Mouse (Mus musculus): ENCODE measurements at regions not wholly inside any gene's neighbourhood (a gene's known extent, or its start where the extent isn't known, plus 50 kb on each side); places are given as distances from the start of the nearest gene placed in this dataset.
"Not testable (repeated sequence)": the region's sequence is repeated elsewhere in the genome, so short reads cannot be mapped to it uniquely, and the experiment has no call there.

DNA sequence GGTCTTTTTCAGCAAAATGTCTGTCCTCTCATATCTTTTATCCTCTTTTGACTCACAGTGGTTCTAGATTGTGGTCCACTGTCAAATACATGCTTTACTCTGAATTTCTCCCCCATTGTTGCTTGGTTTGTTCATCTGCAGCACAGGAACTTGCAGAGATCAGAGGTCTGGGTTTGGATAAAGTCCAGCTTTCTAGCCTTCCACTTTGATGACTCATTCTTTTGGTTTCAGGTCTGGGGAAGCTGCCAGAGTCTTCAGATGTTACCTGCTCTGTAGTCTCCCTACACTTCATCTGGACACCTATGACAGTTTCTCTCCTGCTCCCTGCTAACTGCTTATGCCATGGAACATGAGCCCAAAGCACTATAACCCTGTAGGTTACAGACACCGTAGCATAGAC is 198.0 kb upstream of the Pum3 start:
- WGBS: 89% methylated on average over 1 of the region's 1 CpGs
- Histone ChIP-seq H3K4me3 (ENCODE audit: low read depth, low read length) (no peak overlapping the region), H3K9me3 (ENCODE audit: control insufficient read depth, low read length) (no peaks in the 10 kb centered on the region), H3K4me2 (ENCODE audit: low read depth, low read length, severe bottlenecking) (no peak overlapping the region), H3K27me3 (ENCODE audit: control insufficient read depth, insufficient read depth, low read length) (no peaks in the 10 kb centered on the region), H3K27ac (ENCODE audit: low read depth, low read length) (no peak overlapping the region), H3K4me1 (replicated peaks; ENCODE audit: control insufficient read depth, insufficient read depth, low read length) (no peaks in the 10 kb centered on the region), H3K36me3 (ENCODE audit: control insufficient read depth, insufficient read depth, low read length) (no peaks in the 10 kb centered on the region), H3K9ac (ENCODE audit: low read length) (no peak overlapping the region)
- ATAC-seq (replicated peaks; ENCODE audit: low FRiP score): no peak
- no peak for DNase-seq (ENCODE audit: low spot score)

DNA sequence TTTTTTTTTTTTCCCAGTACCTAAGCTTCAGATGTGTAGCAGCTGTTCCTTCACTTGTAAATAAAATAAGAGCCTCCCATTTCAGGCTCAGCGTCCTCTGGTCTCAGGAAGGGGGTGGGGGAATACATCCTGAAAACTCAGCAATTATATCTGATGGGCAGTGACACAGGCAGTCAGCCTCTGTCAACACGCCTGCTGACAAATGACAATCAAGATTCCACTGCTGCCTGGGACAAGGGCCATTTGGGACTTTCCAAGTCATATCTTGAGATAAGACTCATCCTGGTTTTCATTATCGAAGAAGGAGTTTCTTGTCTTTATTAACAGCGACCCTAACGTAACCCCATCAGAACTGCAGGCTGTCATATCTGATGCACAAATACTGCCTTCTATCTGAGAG is 187.9 kb upstream of the Pum3 start:
- DNase-seq (ENCODE audit: low spot score): no peak
- Histone ChIP-seq H3K4me2 (ENCODE audit: low read depth, low read length, severe bottlenecking) (no peak overlapping the region), H3K27me3 (ENCODE audit: control insufficient read depth, insufficient read depth, low read length) (no peaks in the 10 kb centered on the region), H3K9ac (ENCODE audit: low read length) (no peak overlapping the region), H3K4me1 (replicated peaks; ENCODE audit: control insufficient read depth, insufficient read depth, low read length) (no peaks in the 10 kb centered on the region), H3K4me3 (ENCODE audit: low read depth, low read length) (no peak overlapping the region), H3K27ac (ENCODE audit: low read depth, low read length) (no peak overlapping the region), H3K36me3 (ENCODE audit: control insufficient read depth, insufficient read depth, low read length) (no peaks in the 10 kb centered on the region), H3K9me3 (ENCODE audit: control insufficient read depth, low read length) (no peaks in the 10 kb centered on the region)
- ATAC-seq (replicated peaks; ENCODE audit: low FRiP score): no peak
- WGBS: 78% methylated on average over 5 of the region's 5 CpGs

DNA sequence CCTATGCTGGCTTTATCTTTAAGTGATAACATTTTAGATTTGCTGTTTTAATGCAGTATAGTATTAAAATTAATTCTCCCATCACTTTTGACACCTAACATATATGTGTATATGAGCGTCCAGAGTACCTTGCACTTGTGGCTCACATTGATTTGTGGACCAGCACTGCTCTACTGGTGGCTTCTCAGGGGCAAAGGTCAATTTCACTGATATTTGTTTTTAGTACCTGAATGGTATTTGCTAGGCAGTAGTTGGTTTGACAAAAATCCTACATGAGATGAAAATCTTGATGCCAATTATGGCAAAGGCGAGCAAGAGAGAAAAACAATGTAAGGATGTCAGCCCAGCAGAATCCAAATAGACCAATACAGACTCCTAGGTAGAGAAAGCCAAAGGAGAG is 177.3 kb upstream of the Pum3 start:
- ATAC-seq (replicated peaks; ENCODE audit: low FRiP score) (no peak), DNase-seq (ENCODE audit: low spot score) (no peak)
- no peaks in the 10 kb centered on the region for H3K36me3 ChIP-seq (ENCODE audit: control insufficient read depth, insufficient read depth, low read length)
- no peak overlapping the region for H3K4me2 ChIP-seq (ENCODE audit: low read depth, low read length, severe bottlenecking)
- H3K4me1 ChIP-seq (replicated peaks; ENCODE audit: control insufficient read depth, insufficient read depth, low read length): no peaks in the 10 kb centered on the region; the same call in 1 of the 2 replicates
- H3K4me3 ChIP-seq (ENCODE audit: low read depth, low read length): no peak overlapping the region
- no peaks in the 10 kb centered on the region for H3K27me3 ChIP-seq (ENCODE audit: control insufficient read depth, insufficient read depth, low read length)
- WGBS: 87% methylated on average over 2 of the region's 2 CpGs
- H3K9ac ChIP-seq (ENCODE audit: low read length): no peak overlapping the region
- H3K9me3 ChIP-seq (ENCODE audit: control insufficient read depth, low read length): no peaks in the 10 kb centered on the region
- H3K27ac ChIP-seq (ENCODE audit: low read depth, low read length): no peak overlapping the region

DNA sequence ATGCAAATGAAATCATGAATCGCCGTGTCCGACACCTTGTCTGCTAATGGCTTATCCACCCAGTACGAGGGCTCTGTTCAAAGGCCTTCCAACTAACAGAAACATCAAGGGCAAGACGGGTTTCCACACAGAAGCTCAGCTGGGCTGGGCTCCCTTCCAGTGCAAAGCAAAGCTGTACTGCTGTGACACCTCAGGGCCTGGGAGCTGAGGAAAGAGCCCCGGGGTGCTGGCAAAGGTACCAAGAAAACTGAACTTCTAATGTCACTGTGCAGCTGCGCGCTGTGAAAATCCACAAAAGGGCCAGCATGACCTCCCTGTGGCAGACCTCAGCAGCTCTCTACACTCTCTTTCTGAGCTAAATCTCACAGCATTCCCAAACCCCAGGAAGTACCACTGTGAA is 173.7 kb upstream of the Pum3 start:
- Histone ChIP-seq H3K4me3 (ENCODE audit: low read depth, low read length) (no peak overlapping the region), H3K27ac (ENCODE audit: low read depth, low read length) (no peak overlapping the region), H3K36me3 (ENCODE audit: control insufficient read depth, insufficient read depth, low read length) (no peaks in the 10 kb centered on the region), H3K4me2 (ENCODE audit: low read depth, low read length, severe bottlenecking) (no peak overlapping the region), H3K9ac (ENCODE audit: low read length) (no peak overlapping the region), H3K9me3 (ENCODE audit: control insufficient read depth, low read length) (no peaks in the 10 kb centered on the region), H3K27me3 (ENCODE audit: control insufficient read depth, insufficient read depth, low read length) (no peaks in the 10 kb centered on the region), H3K4me1 (replicated peaks; ENCODE audit: control insufficient read depth, insufficient read depth, low read length) (no peaks in the 10 kb centered on the region; the same call in 1 of the 2 replicates)
- 13% methylated on average over 8 of the region's 8 CpGs for WGBS
- no peak for ATAC-seq (replicated peaks; ENCODE audit: low FRiP score)
- DNase-seq (ENCODE audit: low spot score): no peak

DNA sequence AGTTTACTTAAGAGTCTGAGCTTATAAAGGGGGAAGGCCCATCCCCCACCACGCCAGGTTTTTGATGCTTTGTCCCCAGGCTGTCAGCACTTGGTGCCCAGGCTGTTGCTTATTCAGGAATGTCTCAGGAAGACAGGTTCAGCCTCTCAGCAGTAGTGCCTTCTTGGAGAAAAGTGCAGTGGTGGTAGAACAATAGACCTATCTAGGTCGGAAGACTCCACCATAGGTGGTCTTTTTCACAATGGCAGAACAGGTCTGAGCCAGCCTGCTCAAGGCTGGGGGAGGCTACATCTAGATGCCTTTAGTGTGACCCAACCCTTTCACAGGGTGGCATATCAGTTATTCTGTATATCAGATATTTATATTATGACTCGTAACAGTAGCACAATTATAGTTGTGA is 171.9 kb upstream of the Pum3 start:
- ATAC-seq (replicated peaks; ENCODE audit: low FRiP score): no peak
- Histone ChIP-seq H3K36me3 (ENCODE audit: control insufficient read depth, insufficient read depth, low read length) (no peaks in the 10 kb centered on the region), H3K27me3 (ENCODE audit: control insufficient read depth, insufficient read depth, low read length) (no peaks in the 10 kb centered on the region), H3K4me2 (ENCODE audit: low read depth, low read length, severe bottlenecking) (no peak overlapping the region), H3K9ac (ENCODE audit: low read length) (no peak overlapping the region), H3K27ac (ENCODE audit: low read depth, low read length) (no peak overlapping the region), H3K9me3 (ENCODE audit: control insufficient read depth, low read length) (no peaks in the 10 kb centered on the region), H3K4me3 (ENCODE audit: low read depth, low read length) (no peak overlapping the region), H3K4me1 (replicated peaks; ENCODE audit: control insufficient read depth, insufficient read depth, low read length) (no peaks in the 10 kb centered on the region; the same call in 1 of the 2 replicates)
- 73% methylated on average over 3 of the region's 3 CpGs for WGBS
- DNase-seq (ENCODE audit: low spot score): no peak

DNA sequence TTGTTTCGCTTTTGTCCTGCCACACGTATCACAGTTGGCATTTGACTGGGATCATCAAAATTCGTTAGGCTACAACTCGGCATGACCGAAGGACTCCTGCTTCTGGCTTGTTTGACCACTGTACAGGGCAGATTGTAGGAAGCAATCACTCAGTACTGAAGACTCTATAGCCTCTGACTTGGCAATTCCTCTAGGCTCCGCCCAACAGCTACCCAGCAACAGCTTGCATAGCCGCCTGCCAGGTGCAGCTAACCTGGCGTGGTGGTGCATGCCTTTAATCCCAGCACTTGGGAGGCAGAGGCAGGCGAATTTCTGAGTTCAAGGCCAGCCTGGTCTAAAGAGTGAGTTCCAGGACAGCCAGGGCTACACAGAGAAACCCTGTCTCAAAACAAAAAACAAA is 170.8 kb upstream of the Pum3 start:
- H3K4me3 ChIP-seq (ENCODE audit: low read depth, low read length); ATAC-seq (replicated peaks; ENCODE audit: low FRiP score); DNase-seq (ENCODE audit: low spot score); H3K9ac ChIP-seq (ENCODE audit: low read length); H3K27ac ChIP-seq (ENCODE audit: low read depth, low read length); H3K36me3 ChIP-seq (ENCODE audit: control insufficient read depth, insufficient read depth, low read length); H3K27me3 ChIP-seq (ENCODE audit: control insufficient read depth, insufficient read depth, low read length); H3K4me2 ChIP-seq (ENCODE audit: low read depth, low read length, severe bottlenecking); H3K9me3 ChIP-seq (ENCODE audit: control insufficient read depth, low read length); H3K4me1 ChIP-seq (replicated peaks; ENCODE audit: control insufficient read depth, insufficient read depth, low read length): not testable (repeated sequence)
- WGBS: 87% methylated on average over 9 of the region's 9 CpGs

DNA sequence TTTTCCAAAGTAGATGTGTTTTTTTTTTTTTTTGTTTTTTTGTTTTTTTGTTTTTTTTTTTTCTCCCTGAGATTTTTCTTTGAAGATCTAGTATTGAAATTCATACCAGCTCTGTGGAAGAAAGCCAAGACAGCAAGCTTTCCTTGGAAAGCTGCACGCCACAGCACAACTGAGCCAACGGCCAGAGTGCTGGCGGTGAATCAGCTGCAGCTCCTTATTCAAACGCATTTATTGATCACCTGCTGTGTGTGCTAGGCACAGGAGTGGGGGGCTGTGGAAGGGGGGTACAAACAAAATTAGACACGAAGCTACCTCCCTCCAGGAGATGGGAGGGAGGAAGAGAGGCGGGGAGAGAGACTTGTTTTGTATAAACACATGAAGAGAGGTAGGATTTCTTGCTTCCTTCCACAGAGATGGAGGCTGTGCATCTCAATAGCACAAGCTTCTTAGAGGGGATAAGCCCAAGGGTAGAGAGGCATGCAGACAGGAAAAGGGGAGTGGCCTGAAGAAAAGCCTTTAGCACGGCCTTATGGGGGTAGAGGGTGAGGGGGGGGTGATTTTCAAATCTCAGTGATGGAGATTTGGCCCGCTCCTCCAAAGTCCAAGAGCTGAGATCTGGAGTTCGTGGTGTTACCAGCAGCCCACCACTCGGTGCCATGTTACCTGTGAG is 170.1 kb upstream of the Pum3 start:
- Histone ChIP-seq H3K27me3 (ENCODE audit: control insufficient read depth, insufficient read depth, low read length) (no peaks in the 10 kb centered on the region), H3K4me2 (ENCODE audit: low read depth, low read length, severe bottlenecking) (no peak overlapping the region), H3K4me3 (ENCODE audit: low read depth, low read length) (no peak overlapping the region), H3K27ac (ENCODE audit: low read depth, low read length) (no peak overlapping the region; the same call in 1 of the 2 replicates), H3K9me3 (ENCODE audit: control insufficient read depth, low read length) (no peaks in the 10 kb centered on the region), H3K4me1 (replicated peaks; ENCODE audit: control insufficient read depth, insufficient read depth, low read length) (no peaks in the 10 kb centered on the region; the same call in 1 of the 2 replicates), H3K9ac (ENCODE audit: low read length) (no peak overlapping the region), H3K36me3 (ENCODE audit: control insufficient read depth, insufficient read depth, low read length) (no peaks in the 10 kb centered on the region)
- 35% methylated on average over 10 of the region's 10 CpGs for WGBS
- 0 out of 2 replicates have a peak, but pooled peaks have one; percentile 21 for ATAC-seq (replicated peaks; ENCODE audit: low FRiP score)
- DNase-seq (ENCODE audit: low spot score): no peak

DNA sequence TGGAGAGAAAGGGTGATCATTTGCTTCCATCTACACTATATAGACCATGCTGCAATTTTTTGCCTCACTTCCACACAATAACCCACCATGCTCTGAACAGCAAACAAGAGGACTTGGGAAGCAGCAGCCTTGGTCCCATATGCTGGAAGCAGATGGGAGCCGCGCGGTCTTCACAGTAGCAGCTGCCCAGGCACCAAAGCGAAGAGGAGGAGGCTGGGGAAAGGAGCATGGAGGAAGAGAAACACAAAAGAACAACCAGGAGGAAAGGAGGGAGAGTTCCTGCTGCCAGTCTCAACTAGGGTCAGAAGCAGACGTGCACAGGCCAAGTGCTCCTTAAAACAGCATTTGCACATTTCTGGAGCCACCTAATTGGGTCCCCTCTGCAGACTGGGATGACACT is 168.7 kb upstream of the Pum3 start:
- Histone ChIP-seq H3K9me3 (ENCODE audit: control insufficient read depth, low read length) (no peaks in the 10 kb centered on the region), H3K4me3 (ENCODE audit: low read depth, low read length) (no peak overlapping the region), H3K27me3 (ENCODE audit: control insufficient read depth, insufficient read depth, low read length) (no peaks in the 10 kb centered on the region), H3K4me2 (ENCODE audit: low read depth, low read length, severe bottlenecking) (no peak overlapping the region), H3K36me3 (ENCODE audit: control insufficient read depth, insufficient read depth, low read length) (no peaks in the 10 kb centered on the region), H3K27ac (ENCODE audit: low read depth, low read length) (no peak overlapping the region), H3K9ac (ENCODE audit: low read length) (no peak overlapping the region), H3K4me1 (replicated peaks; ENCODE audit: control insufficient read depth, insufficient read depth, low read length) (no peaks in the 10 kb centered on the region; the same call in 1 of the 2 replicates)
- 88% methylated on average over 5 of the region's 5 CpGs for WGBS
- no peak for ATAC-seq (replicated peaks; ENCODE audit: low FRiP score)
- DNase-seq (ENCODE audit: low spot score): no peak

DNA sequence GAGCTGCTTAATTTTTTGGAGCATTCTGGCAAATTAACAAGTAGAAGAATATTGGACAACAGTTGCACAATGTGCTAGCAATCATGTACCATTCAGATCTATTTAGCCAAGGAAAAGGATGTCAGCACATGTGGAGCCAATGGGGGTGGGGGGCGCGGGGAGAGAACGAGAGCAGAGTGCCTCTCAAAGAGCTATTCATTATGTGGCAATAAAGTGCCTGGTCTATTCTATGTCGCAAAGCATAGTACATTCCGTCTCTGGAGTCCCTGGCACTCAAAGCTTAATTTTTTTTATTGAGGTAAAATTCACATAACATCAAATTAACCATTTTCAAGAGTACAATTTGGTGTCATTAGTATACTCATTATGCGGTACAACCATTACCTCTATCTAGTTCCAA is 155.9 kb upstream of the Pum3 start:
- no peak overlapping the region for H3K4me3 ChIP-seq (ENCODE audit: low read depth, low read length)
- no peak for DNase-seq (ENCODE audit: low spot score)
- 86% methylated on average over 6 of the region's 6 CpGs for WGBS
- H3K27me3 ChIP-seq (ENCODE audit: control insufficient read depth, insufficient read depth, low read length): no peaks in the 10 kb centered on the region
- no peaks in the 10 kb centered on the region for H3K4me1 ChIP-seq (replicated peaks; ENCODE audit: control insufficient read depth, insufficient read depth, low read length)
- no peak overlapping the region for H3K4me2 ChIP-seq (ENCODE audit: low read depth, low read length, severe bottlenecking)
- H3K36me3 ChIP-seq (ENCODE audit: control insufficient read depth, insufficient read depth, low read length): no peaks in the 10 kb centered on the region
- no peak for ATAC-seq (replicated peaks; ENCODE audit: low FRiP score)
- H3K27ac ChIP-seq (ENCODE audit: low read depth, low read length): no peak overlapping the region
- H3K9ac ChIP-seq (ENCODE audit: low read length): no peak overlapping the region
- H3K9me3 ChIP-seq (ENCODE audit: control insufficient read depth, low read length): no peaks in the 10 kb centered on the region

All from forebrain, embryonic 11.5 days (tissue).